Mouse (Mus musculus): ENCODE measurements around the gene Ppfibp2. TPM values are rescaled to one million over a fixed set of nuclear protein-coding genes. Genes with fewer than 3 reads are reported as not detected.

Ppfibp2 gene
- total and polyA plus RNA-seq, 3 experiments: 0.27 TPM; not detected in 2

DNA sequence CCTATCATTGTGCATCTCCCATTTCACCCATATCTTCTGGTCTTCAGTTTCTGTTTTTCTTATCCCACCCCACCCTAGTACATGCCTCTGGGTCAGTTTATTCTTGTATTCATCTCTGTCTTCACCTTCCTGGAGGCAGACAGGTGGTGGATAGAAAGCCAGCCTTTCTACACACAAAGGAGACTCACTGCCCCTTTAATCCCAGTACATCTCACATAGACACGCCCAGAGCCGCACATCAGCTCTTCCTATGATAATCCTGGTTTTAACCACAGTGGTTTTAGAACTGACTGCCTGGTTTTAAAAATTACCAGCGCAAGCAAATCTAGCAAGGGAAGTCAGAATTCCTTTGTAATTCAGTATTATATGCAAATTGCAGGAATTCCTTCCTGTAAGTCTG lies 80.2 kb downstream of the Ppfibp2 start:
- no peak overlapping the region for H3K4me3 ChIP-seq (ENCODE audit: low read depth, low read length)
- no peaks in the 10 kb centered on the region for H3K36me3 ChIP-seq (replicated peaks)
- TF ChIP-seq CTCF (IDR thresholded peaks at IDR 0.05; ENCODE audit: low read depth, low read length): no peak
- no peak for TF ChIP-seq TAL1 (conservative IDR thresholded peaks at IDR 0.05; ENCODE audit: low read depth, low read length)
- TF ChIP-seq GATA2 (IDR thresholded peaks at IDR 0.05; ENCODE audit: borderline replicate concordance, low read depth, low read length): no peak
- no peak for TF ChIP-seq GATA1 (IDR thresholded peaks at IDR 0.05; ENCODE audit: borderline replicate concordance, low read length)
- TF ChIP-seq POLR2AphosphoS5 (IDR thresholded peaks at IDR 0.05; ENCODE audit: insufficient replicate concordance, low read depth, low read length): no peak
- DNase-seq (ENCODE audit: low spot score): no peak
- no peaks in the 10 kb centered on the region for H3K27me3 ChIP-seq (ENCODE audit: insufficient read depth, low read length)
- peaks cover 24% of the 10 kb centered on the region for H3K9me3 ChIP-seq (replicated peaks)
- no peaks in the 10 kb centered on the region for H3K4me1 ChIP-seq (ENCODE audit: insufficient read depth, low read depth, low read length)
- no peak for ATAC-seq (ENCODE audit: extremely low read depth, insufficient number of reproducible peaks, low FRiP score, poor library complexity, severe bottlenecking)

DNA sequence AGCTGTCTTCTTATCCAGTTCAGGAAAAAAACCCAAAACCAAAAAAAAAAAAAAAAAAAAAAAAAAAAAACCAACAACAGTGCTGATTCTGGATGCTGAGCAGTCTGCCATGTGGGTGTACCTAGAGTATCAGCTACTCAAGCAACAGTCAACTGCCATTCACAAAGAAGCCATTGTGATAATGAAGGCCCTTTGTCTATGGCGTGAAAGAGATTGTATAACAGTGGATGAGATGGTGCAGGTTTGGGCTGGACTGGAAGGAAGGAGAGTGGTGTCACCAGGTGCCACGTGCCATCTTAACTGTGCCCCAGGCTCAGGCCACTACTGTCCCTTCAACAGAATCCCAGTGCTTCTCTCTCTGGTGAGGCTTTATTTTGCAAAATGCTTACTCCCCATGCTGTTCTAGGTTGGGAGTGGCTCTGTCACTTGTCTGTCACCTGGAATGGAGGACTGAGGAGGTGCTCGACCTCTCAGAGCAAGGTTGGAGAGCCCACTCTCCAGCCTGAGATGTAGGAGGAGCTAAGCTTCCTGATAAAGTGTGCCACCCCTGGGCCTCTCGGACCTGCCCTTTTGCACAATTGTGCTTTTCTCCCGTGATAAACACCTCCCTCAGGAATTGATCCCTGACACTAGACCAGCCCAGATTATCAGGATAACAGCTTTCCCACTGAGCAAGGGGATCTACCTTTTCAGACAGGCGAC lies 85.3 kb downstream of the Ppfibp2 start:
- no peak for TF ChIP-seq GATA1 (IDR thresholded peaks at IDR 0.05; ENCODE audit: borderline replicate concordance, low read length)
- no peak for TF ChIP-seq POLR2AphosphoS5 (IDR thresholded peaks at IDR 0.05; ENCODE audit: insufficient replicate concordance, low read depth, low read length)
- TF ChIP-seq CTCF (IDR thresholded peaks at IDR 0.05; ENCODE audit: low read depth, low read length): no peak
- DNase-seq (ENCODE audit: low spot score) (no peak), ATAC-seq (ENCODE audit: extremely low read depth, insufficient number of reproducible peaks, low FRiP score, poor library complexity, severe bottlenecking) (no peak)
- H3K27me3 ChIP-seq (ENCODE audit: insufficient read depth, low read length): no peaks in the 10 kb centered on the region
- H3K9me3 ChIP-seq (replicated peaks): peaks cover 32% of the 10 kb centered on the region
- H3K4me1 ChIP-seq (ENCODE audit: insufficient read depth, low read depth, low read length): no peaks in the 10 kb centered on the region
- H3K36me3 ChIP-seq (replicated peaks): no peaks in the 10 kb centered on the region
- no peak overlapping the region for H3K4me3 ChIP-seq (ENCODE audit: low read depth, low read length)

DNA sequence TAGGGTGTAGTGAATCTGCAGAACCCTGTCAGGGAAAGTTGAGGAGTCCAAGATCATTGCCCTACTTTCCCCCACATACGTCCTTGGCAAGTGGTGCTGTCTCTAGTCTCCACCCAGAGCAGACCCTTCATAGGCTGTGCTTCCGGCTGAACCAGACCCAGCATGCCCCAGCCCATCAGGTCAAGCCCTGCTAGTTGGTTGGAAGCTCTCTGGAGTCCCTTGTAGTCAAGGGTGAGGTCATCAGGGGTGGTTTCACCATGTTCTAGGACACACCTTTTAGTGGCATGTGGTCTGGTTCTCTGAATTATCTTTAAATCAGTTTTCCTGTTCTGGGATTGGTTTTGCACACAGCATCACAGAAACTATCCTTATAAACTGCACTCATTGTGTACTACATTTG lies 86.3 kb downstream of the Ppfibp2 start:
- Histone ChIP-seq H3K4me3 (ENCODE audit: low read depth, low read length) (no peak overlapping the region), H3K9me3 (replicated peaks) (peaks cover 38% of the 10 kb centered on the region), H3K4me1 (ENCODE audit: insufficient read depth, low read depth, low read length) (no peaks in the 10 kb centered on the region), H3K36me3 (replicated peaks) (no peaks in the 10 kb centered on the region), H3K27me3 (ENCODE audit: insufficient read depth, low read length) (no peaks in the 10 kb centered on the region)
- ATAC-seq (ENCODE audit: extremely low read depth, insufficient number of reproducible peaks, low FRiP score, poor library complexity, severe bottlenecking): no peak
- TF ChIP-seq TAL1 (conservative IDR thresholded peaks at IDR 0.05; ENCODE audit: low read depth, low read length) (no peak), CTCF (IDR thresholded peaks at IDR 0.05; ENCODE audit: low read depth, low read length) (no peak), POLR2AphosphoS5 (IDR thresholded peaks at IDR 0.05; ENCODE audit: insufficient replicate concordance, low read depth, low read length) (no peak), GATA2 (IDR thresholded peaks at IDR 0.05; ENCODE audit: borderline replicate concordance, low read depth, low read length) (no peak), GATA1 (IDR thresholded peaks at IDR 0.05; ENCODE audit: borderline replicate concordance, low read length) (no peak)
- DNase-seq (ENCODE audit: low spot score): no peak

DNA sequence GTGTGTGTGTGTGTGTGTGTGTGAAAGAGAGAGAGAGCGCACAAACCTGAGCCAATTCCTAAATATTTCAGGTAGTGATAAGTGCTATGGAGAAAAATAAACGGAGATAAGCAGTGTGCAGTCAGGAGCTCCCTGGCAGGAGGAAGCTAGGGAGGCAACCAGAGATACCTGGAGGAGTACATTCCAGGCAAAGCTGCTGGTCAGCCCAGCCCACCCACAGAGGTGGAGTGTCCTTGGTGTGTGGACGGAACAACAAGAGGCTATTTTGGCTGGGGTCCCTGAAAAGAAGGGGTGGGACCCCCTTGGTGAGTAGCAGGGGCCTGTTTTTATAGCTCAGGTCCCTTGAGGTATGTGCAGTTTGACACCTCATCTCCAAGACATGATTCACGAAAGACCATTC lies 88.2 kb downstream of the Ppfibp2 start:
- TF ChIP-seq TAL1 (conservative IDR thresholded peaks at IDR 0.05; ENCODE audit: low read depth, low read length) (no peak), GATA2 (IDR thresholded peaks at IDR 0.05; ENCODE audit: borderline replicate concordance, low read depth, low read length) (no peak), CTCF (IDR thresholded peaks at IDR 0.05; ENCODE audit: low read depth, low read length) (no peak), POLR2AphosphoS5 (IDR thresholded peaks at IDR 0.05; ENCODE audit: insufficient replicate concordance, low read depth, low read length) (no peak), GATA1 (IDR thresholded peaks at IDR 0.05; ENCODE audit: borderline replicate concordance, low read length) (no peak)
- DNase-seq (ENCODE audit: low spot score) (no peak), ATAC-seq (ENCODE audit: extremely low read depth, insufficient number of reproducible peaks, low FRiP score, poor library complexity, severe bottlenecking) (no peak)
- Histone ChIP-seq H3K36me3 (replicated peaks) (no peaks in the 10 kb centered on the region), H3K27me3 (ENCODE audit: insufficient read depth, low read length) (no peaks in the 10 kb centered on the region), H3K4me1 (ENCODE audit: insufficient read depth, low read depth, low read length) (no peaks in the 10 kb centered on the region), H3K4me3 (ENCODE audit: low read depth, low read length) (no peak overlapping the region), H3K9me3 (replicated peaks) (peaks cover 44% of the 10 kb centered on the region)

DNA sequence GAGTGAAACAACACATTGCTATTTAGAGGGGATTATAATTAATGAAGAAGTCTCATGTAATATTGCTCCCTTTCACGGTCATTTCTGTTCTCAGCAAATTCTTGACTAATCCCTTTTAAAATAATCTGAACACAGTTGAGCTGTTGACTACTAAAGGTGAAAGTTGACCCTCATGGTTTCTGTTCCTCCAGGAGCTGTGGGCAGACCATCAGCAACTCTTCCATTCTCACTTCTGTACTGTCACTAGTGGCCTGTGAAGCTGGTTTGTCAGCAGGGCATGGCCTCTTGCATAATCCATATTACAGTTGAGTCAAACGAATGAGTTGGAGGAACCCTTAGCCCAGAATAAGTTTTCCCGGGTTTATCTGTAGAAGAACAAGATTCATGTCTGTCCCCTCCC lies 88.6 kb downstream of the Ppfibp2 start:
- ATAC-seq (ENCODE audit: extremely low read depth, insufficient number of reproducible peaks, low FRiP score, poor library complexity, severe bottlenecking): no peak
- no peak for DNase-seq (ENCODE audit: low spot score)
- H3K36me3 ChIP-seq (replicated peaks): no peaks in the 10 kb centered on the region

DNA sequence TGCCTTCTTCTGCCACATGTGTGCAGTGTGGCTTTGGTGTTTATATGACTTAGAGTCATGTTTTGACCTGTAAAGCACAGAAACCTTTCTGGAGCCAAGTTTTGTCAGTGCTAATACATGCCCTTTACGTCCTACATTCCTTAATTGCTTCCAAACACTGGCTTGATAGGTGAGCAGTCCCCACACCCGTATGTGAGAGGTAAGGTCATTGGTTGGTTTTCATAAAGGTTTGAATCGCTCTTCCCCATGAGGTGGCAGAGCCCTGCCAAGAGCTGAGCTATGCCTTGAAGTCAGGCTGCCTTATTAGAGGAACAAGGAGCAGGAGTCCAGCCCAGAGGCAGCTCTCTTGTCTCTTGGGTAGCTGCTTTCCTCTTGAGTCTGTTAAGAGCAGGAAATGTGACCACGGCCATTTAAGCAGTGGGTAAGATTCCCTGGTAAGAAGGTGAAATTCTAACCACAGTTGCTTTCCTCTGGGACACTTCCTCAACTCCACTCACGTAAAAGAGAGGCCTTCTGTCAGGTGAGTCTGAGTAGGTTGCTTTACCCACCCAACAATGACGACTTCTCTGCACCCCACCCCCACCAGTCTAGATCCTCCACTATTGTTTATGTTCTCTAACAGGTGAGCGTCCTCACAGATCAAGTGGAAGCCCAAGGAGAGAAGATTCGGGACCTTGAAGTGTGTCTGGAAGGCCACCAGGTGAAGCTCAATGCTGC lies 90.4 kb downstream of the Ppfibp2 start:
- DNase-seq (ENCODE audit: low spot score) (no peak), ATAC-seq (ENCODE audit: extremely low read depth, insufficient number of reproducible peaks, low FRiP score, poor library complexity, severe bottlenecking) (no peak)
- Histone ChIP-seq H3K9me3 (replicated peaks) (peaks cover 45% of the 10 kb centered on the region), H3K36me3 (replicated peaks) (no peaks in the 10 kb centered on the region), H3K27me3 (ENCODE audit: insufficient read depth, low read length) (no peaks in the 10 kb centered on the region), H3K4me1 (ENCODE audit: insufficient read depth, low read depth, low read length) (no peaks in the 10 kb centered on the region), H3K4me3 (ENCODE audit: low read depth, low read length) (no peak overlapping the region)
- TF ChIP-seq CTCF (IDR thresholded peaks at IDR 0.05; ENCODE audit: low read depth, low read length): no peak
- no peak for TF ChIP-seq TAL1 (conservative IDR thresholded peaks at IDR 0.05; ENCODE audit: low read depth, low read length)
- no peak for TF ChIP-seq GATA2 (IDR thresholded peaks at IDR 0.05; ENCODE audit: borderline replicate concordance, low read depth, low read length)
- TF ChIP-seq GATA1 (IDR thresholded peaks at IDR 0.05; ENCODE audit: borderline replicate concordance, low read length): no peak
- TF ChIP-seq POLR2AphosphoS5 (IDR thresholded peaks at IDR 0.05; ENCODE audit: insufficient replicate concordance, low read depth, low read length): no peak

More for the DNA sequence above, 88.6 kb downstream of the Ppfibp2 start:
- Histone ChIP-seq H3K4me3 (ENCODE audit: low read depth, low read length) (no peak overlapping the region), H3K9me3 (replicated peaks) (peaks cover 45% of the 10 kb centered on the region), H3K27me3 (ENCODE audit: insufficient read depth, low read length) (no peaks in the 10 kb centered on the region), H3K4me1 (ENCODE audit: insufficient read depth, low read depth, low read length) (no peaks in the 10 kb centered on the region)
- TF ChIP-seq GATA1 (IDR thresholded peaks at IDR 0.05; ENCODE audit: borderline replicate concordance, low read length) (no peak), GATA2 (IDR thresholded peaks at IDR 0.05; ENCODE audit: borderline replicate concordance, low read depth, low read length) (no peak), TAL1 (conservative IDR thresholded peaks at IDR 0.05; ENCODE audit: low read depth, low read length) (no peak), POLR2AphosphoS5 (IDR thresholded peaks at IDR 0.05; ENCODE audit: insufficient replicate concordance, low read depth, low read length) (no peak), CTCF (IDR thresholded peaks at IDR 0.05; ENCODE audit: low read depth, low read length) (no peak)
